Mouse (Mus musculus) heart, postnatal 14 days (tissue): ENCODE measurements around the gene Trem3. TPM values are rescaled to one million over a fixed set of nuclear protein-coding genes. Genes with fewer than 3 reads are reported as not detected.
A peak's percentile ranks its signal among the peaks of the same experiment; 100 is the strongest.

Experiments
- DNase-seq, 2 experiments: peaks; one replicate each; pipeline ENCODE4 v3.0.0; 2021 to 2022
- intact Hi-C: fragments of 180-260 bp; cut with DNase I; formaldehyde crosslinking; loops from one replicate; pipeline ENCODE4 v1.15.1; 2025
- long read RNA-seq, 2 experiments: library from polyadenylated mRNA; stranded (forward); transcript quantifications; one replicate each; pipeline ENCODE4 v2.0.0; 2021
- total RNA-seq, 2 experiments: library from RNA; stranded (reverse); gene quantifications; 2 replicates each; pipeline ENCODE4 v1.2.3; 2021

Trem3 gene
- total RNA-seq = not detected
- long read RNA-seq, experiment 1 = 0 reads
- long read RNA-seq, experiment 2 = 0 reads

- peak in 1 of 2 experiments; percentile 20 for DNase-seq
- intact Hi-C loops = no loop called here
Measured at GRCm38 (mm10) chr17:48247221-48247928, at the start of gene Trem3. Gene Trem3 (plus strand): TSS chr17:48247777.

- intact Hi-C loops = no loop called here
- no peak for DNase-seq
Measured at GRCm38 (mm10) chr17:48203086-48203485, 44.5 kb upstream of the Trem3 start.

GRCm38 (mm10) chr17:48212596-48212995, 35.0 kb upstream of the Trem3 start:
- no peak for DNase-seq
- intact Hi-C loops = no loop called here

- intact Hi-C loops = no loop called here
- DNase-seq = no peak
Measured at GRCm38 (mm10) chr17:48213511-48213910, 34.1 kb upstream of the Trem3 start.

GRCm38 (mm10) chr17:48215429-48215828, 32.1 kb upstream of the Trem3 start:
- no peak for DNase-seq
- intact Hi-C loops = no loop called here

GRCm38 (mm10) chr17:48230680-48231079, 16.9 kb upstream of the Trem3 start:
- no peak for DNase-seq
- intact Hi-C loops = no loop called here

- no peak for DNase-seq
- intact Hi-C loops = no loop called here
Measured at GRCm38 (mm10) chr17:48232518-48232917, 15.1 kb upstream of the Trem3 start, which contains the start of gene Trem1. Gene Trem1 (plus strand): TSS chr17:48232768.

- intact Hi-C loops = no loop called here
Measured at GRCm38 (mm10) chr17:48233789-48234188, 13.8 kb upstream of the Trem3 start.

GRCm38 (mm10) chr17:48234550-48234949, 13.0 kb upstream of the Trem3 start:
- DNase-seq = no peak
- intact Hi-C loops = no loop called here

More at GRCm38 (mm10) chr17:48233789-48234188, 13.8 kb upstream of the Trem3 start:
- no peak for DNase-seq

GRCm38 (mm10) chr17:48235773-48236370, 11.7 kb upstream of the Trem3 start:
- intact Hi-C loops = no loop called here
- DNase-seq = no peak

GRCm38 (mm10) chr17:48237621-48238020, 10.0 kb upstream of the Trem3 start:
- no peak for DNase-seq
- intact Hi-C loops = no loop called here

GRCm38 (mm10) chr17:48249039-48249438, 1.5 kb downstream of the Trem3 start:
- intact Hi-C loops = no loop called here
- no peak for DNase-seq

- intact Hi-C loops = no loop called here
Measured at GRCm38 (mm10) chr17:48249501-48249900, 1.9 kb downstream of the Trem3 start.

GRCm38 (mm10) chr17:48250631-48251030, 3.1 kb downstream of the Trem3 start:
- no peak for DNase-seq
- intact Hi-C loops = no loop called here

More at GRCm38 (mm10) chr17:48249501-48249900, 1.9 kb downstream of the Trem3 start:
- DNase-seq = no peak

GRCm38 (mm10) chr17:48256575-48256974, 9.0 kb downstream of the Trem3 start:
- intact Hi-C loops = no loop called here
- no peak for DNase-seq

- DNase-seq = no peak
- intact Hi-C loops = no loop called here
Measured at GRCm38 (mm10) chr17:48261868-48262267, 14.3 kb downstream of the Trem3 start.

- intact Hi-C loops = no loop called here
- no peak for DNase-seq
Measured at GRCm38 (mm10) chr17:48263741-48264362, 16.3 kb downstream of the Trem3 start, which contains the start of gene Treml4. Gene Treml4 (plus strand): TSS chr17:48264295.

- intact Hi-C loops = no loop called here
- no peak for DNase-seq
Measured at GRCm38 (mm10) chr17:48264662-48265061, 17.1 kb downstream of the Trem3 start.

- intact Hi-C loops = no loop called here
- DNase-seq = no peak
Measured at GRCm38 (mm10) chr17:48266138-48266537, 18.6 kb downstream of the Trem3 start.

- no peak for DNase-seq
- intact Hi-C loops = no loop called here
Measured at GRCm38 (mm10) chr17:48266610-48267304, 19.2 kb downstream of the Trem3 start.

- intact Hi-C loops = no loop called here
- no peak for DNase-seq
Measured at GRCm38 (mm10) chr17:48267591-48267990, 20.0 kb downstream of the Trem3 start.
